Mouse (Mus musculus) NIH3T3 (cell line): ENCODE data around the gene Sgms1.
"Not testable (repeated sequence)": the region's sequence is repeated elsewhere in the genome, so short reads cannot be mapped to it uniquely, and the experiment has no call there.

Experiments used
- DNase-seq: peaks from one replicate; pipeline ENCODE4 v3.0.0-alpha.2; 2012; ENCODE audit warnings: low read depth

Sgms1 gene

DNA sequence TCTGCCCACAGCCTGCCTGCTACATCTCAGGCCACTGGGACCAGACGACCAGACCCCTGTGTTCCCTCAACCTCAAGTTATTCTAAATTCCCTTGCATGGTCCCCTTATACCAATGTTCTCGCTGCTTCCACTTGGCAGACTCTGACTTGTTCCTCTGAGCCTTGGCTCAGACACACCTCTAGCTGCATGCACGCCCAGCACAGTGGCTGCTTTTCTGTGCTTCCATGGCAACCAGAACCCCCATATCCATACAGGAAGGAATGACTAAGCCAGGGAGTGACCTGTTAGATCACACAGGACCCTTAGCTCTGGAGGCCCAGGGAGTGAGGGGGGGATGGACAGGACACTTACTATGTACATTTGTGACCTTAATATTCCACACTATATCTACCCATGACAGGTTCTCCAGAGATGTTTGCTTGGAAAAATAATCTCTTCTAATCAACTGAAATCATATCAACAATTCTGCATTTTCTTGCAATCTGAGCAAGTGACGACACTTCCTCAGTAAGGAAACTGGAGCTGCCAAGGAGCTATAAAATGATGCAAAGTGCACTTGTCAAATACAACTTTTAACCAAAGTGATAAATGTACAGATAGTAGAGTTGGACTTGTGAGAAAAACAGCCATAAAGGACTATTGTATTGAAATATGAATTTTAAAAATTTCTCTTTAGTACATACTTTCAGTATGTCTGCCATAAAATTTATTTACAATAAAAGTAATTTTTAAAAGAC lies 252.5 kb downstream of the Sgms1 start:
- peak; percentile 56 for DNase-seq

DNA sequence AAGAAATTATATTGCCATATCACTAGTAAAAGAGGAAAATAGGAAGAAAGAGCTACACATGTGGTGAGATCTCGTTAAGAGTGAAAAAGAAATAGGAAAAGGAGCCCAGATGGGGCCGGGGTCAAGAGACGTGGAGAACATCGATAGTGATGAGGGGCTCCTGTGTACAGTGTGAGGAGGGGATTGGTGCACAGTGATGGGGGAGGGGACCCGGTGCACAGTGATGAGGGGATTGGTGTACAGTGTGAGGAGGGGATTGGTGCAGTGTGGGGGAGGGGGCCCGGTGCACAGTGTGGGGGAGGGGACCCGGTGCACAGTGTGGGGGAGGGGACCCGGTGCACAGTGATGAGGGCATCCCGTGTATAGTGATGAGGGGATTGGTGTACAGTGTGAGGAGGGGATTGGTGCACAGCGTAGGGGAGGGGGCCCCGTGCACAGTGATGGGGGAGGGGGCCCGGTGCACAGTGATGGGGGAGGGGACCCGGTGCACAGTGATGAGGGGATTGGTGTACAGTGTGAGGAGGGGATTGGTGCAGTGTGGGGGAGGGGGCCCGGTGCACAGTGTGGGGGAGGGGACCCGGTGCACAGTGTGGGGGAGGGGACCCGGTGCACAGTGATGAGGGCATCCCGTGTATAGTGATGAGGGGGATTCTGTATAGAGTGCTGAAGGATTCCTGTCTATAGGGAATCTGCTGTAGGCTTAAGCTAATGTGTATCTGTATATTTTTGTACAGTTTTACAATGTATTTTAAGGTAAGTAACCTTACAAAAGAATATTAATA lies 257.6 kb downstream of the Sgms1 start:
- DNase-seq = not testable (repeated sequence)

DNA sequence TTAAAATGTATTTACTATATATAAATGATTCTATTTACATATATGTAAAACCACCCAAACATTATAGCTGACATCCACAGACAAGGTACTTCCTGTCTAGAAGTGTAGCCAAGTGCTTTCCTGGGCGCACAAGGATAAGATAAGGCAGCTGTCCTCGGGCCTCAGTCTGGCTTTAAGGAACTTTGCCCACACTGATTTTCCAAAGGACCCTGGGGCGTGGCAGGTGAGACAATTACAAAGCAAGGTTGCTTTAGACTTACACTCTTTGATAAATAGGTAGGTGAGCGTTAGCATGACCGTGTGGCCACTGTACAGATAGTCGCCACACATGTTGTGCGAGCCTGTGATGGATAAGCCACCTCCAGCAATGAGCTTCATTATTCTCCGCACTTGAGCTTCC lies 260.2 kb downstream of the Sgms1 start:
- no peak for DNase-seq

DNA sequence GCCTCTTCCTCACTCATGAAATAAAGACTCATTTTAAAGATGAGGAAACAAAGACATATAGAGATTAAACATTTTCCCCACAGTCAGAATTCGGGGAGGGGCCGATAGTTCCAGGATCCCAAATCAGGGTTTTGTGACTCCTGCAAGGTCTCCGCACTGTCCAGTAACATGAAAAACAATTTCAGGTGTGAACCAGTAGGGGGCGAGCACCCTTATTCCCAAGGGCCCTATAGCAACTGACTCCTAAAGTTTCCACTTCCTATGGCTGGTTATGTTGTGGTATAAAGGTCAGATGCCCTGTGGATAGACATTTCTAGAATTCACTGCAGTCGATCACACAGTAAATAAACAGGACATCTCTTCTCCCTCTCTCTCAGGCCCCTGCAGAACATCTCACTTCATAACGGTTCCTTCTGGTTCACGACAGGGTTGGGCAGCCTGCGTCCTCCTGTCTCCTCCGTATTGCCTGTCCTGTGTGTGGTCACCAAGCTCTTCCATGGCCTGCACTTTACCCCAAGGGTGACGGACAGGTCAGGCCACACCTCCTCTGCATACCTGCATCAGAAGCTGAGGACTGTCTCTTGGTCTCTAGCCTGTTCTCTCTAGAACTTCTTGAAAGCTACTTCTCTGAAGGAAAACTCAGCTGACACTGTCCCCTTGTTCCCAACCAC lies 262.2 kb downstream of the Sgms1 start:
- DNase-seq = peak; percentile 51

DNA sequence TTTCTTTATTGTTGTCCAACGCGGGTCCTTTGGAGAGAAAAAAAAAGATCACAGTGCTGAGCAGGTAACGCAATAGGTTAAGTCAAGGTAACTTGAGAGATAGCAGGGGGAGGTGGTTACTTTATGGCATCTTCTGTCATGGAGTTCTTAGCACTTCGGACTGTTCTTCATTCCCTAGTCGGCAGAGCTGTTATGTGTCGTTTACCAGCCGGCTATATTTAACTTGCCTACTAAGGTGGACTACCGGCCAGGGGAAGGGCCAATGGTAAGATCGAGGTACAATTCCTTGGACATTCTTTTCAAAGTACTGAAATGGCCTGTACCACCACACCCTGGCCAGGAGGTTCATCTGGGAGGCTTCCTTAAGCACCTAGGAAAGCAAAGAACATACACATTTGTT lies 265.4 kb downstream of the Sgms1 start:
- no peak for DNase-seq

DNA sequence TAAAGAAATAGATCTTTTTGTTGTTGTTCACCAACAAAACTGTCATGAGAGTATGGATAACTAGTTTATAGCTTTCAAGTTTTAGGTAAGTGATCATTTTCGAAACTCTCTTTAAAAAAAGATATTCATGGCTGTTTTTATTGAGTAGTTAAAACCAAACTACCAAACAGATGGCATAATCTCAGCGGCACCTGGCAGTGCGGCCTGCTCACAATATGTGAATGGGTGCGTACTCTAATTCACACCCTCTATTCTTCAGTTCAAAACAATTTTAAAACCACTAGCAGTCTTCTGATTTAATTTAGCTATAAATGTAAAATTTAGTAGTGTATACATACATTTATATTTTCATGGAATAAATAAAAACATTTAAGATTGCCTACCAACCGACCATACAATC lies 266.3 kb downstream of the Sgms1 start:
- no peak for DNase-seq

DNA sequence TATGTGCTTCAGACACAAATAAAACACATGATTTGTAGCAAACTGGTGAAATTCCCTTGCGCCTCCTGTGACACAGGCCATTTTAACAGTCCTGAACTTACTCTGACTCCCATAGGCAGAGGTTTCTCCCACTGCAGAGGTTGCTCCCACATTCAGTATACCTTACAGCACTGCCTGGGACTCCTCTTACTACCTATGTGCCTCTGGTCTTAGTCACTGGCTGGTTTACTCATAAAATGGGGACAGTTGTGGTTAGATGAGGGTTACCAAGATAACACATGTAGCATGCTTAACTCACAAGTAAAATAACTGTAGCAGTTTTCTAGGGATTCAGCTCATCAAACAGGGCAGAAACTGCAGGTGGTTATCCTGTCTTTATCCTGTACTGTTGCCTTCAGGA lies 268.7 kb downstream of the Sgms1 start:
- DNase-seq = no peak

DNA sequence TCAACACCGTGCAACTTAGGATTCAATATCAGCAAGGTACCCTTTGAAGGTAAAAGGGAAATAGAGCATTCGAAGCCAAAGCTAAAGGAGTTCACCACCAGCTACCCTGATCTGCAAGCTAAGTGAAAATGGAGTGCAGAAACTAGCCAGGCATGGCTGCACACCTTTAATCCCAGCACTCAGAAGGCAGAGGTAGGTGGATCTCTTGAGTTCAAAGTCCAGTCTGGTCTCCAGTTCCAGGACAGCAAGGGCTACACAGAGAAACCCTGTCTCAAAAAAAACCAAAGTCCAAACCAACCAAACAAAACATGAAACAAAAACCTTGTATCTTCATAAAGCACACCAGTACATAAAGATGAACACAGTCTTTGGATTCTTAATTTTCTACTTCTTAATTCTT lies 269.8 kb downstream of the Sgms1 start:
- DNase-seq = no peak

DNA sequence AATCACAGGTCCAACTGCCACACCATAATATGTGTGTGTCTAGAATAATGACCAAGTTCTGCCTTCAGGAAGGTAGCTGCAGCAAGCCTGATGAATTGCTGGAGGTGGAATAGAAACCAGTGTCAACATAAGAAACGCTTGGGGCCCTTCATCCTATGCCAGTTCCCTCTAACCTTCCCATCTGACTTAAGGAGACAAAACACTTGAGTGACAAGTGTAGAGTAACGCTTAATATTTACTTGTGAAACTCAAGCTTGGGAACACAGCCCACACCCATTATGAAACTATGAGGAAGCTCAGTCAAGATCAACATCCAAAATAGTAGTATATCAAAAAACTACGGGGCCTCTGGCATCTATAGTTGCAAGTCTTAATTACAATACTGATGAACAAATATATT lies 271.0 kb downstream of the Sgms1 start:
- DNase-seq = no peak

DNA sequence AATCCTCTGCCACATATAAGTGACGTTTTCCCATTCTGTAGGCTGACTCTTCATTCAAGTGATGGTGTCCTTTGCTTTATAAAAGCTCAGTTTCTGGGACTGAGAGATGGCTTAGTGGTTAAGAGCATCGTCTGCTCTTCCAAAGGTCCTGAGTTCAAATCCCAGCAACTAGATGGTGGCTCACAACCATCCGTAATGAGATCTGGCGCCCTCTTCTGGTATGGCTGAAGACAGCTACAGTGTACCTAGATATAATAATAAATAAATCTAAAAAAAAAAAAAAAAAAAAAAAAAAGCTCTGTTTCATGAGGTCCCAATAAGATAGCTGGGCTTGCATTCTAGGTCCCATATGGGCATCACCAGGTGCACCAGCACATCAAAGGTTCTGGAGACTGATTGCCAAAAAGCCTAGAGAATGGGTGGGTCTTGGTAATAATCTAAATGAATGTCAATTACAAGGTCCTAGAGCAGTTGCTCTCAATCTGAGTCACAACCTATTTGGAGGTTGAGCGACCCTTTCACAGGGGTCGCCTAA lies 272.0 kb downstream of the Sgms1 start:
- DNase-seq = peak; percentile 48

DNA sequence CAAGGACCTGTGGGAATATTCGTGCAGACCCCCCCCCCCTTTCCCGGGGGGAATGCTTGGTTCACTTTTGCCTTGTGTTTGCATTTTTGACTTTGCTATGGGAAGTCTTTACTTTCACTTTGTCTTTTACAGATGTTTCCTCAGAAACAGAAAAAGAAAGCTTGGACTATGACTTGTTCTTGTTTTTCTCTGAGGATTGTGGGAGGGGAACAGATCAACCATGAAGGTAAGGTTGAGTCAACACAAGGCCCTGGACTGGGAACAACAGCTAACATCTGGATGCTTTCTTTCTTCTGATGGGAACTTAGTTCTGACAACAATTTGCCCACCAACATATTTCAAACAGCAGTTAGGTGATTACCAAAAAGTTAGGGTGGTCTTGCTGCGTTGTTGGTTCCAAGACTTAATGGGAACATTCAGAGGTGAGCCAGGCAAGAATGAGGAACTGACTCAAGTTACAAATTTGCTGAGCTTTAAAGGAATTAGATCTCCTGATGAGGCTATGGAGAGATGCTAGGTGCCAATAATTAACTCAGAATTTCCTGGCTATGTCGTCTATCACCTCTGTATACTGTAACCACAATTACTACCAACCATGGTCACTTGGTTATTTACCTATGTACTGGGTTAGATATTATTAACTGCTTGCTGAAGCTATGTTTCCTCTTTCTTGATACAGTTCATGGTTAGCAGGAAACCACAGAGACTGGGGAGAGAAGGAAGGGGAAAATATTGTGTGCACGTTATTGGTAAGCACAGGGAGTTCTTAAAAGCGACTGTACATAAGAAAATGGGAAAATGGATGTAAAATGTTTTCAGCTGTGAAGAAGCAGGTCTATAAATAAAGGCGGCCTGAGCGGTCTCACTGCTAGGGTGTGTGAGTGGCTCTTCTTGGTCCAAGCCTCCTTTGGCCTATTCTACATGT lies 277.4 kb downstream of the Sgms1 start:
- peak; percentile 25 for DNase-seq

DNA sequence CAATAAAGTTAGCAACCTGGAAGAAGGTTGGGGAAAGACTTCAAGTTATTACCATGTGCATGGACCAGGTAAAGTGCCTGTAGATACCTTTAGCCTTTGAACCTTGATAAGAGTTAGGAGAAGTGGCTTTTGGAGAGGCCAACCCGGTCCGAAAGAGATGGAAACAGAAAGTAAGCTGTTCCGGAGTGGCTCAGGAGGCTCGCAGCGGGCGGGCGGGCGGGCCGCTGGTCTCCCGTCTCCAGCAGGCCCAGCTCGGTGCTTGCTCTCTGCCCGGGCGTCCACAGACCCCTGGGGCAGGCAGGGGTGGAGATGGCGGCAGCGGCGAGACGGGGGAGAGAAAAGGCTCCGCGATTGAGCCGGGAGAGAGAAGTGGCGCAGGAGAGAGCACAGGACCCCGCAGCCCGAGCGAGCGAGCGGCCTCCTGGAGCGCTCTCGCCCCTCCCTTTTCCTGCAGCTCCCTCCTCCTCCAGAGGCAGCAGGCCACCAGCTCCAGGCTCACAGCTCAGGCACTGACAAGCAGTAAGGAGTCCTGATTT lies 281.7 kb downstream of the Sgms1 start, which contains the start of gene Asah2:
Asah2 (minus strand) TSS at position 441 of the 536 bp plus-strand sequence.
- peak; percentile 90 for DNase-seq

DNA sequence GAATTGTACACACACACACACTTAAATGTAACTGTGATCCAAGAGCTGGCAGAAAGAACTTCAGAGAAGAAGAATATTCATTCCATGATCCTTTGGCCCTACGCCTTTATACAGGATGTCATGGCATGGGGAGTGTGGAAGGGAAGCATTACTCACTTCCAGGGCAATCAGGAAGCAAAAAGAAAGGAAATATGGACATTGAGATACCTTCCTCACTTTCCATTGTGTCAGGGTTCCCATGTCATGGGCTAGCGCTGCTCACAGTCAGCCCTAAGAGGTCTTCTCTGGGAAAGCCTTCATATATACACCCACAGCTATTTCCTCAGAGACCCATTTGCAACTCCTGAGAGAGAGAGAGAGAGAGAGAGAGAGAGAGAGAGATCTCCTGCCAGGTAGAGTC lies 282.8 kb downstream of the Sgms1 start:
- DNase-seq = peak; percentile 34

DNA sequence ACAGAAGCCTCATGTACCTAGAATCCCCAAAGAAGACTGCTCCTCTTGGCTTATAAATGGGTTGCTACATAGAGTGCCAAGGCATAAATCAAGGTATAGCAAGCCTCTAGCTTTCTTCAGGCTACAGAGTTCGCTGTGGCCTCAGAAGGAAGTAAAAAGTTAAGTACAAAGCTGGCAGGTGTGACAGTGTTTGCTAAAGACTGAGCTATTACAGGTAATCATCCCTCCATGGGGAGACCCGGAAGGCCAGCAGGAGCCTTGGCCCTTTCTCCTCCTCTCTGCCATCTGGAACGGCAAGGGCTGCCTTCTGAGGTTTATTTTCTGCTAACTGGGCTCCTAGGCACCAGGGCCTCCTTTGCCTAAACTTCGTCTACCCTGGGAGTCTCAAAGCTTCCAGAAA lies 285.3 kb downstream of the Sgms1 start:
- DNase-seq = no peak

DNA sequence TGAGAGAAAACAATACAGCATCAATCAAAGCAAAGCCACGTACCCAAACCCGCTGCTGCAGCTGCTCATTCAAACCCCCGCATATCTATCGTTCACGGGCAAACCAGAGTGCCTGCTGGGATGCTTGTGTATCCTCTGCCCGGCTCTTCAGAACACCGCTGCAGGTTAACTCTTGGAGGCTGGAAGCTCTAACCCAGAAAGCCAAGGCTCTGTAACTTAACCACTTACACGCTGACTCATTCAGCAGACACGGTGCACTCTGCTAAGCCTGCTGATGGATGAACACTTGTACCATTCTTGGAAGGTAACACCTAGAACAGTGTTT lies 286.6 kb downstream of the Sgms1 start:
- no peak for DNase-seq

DNA sequence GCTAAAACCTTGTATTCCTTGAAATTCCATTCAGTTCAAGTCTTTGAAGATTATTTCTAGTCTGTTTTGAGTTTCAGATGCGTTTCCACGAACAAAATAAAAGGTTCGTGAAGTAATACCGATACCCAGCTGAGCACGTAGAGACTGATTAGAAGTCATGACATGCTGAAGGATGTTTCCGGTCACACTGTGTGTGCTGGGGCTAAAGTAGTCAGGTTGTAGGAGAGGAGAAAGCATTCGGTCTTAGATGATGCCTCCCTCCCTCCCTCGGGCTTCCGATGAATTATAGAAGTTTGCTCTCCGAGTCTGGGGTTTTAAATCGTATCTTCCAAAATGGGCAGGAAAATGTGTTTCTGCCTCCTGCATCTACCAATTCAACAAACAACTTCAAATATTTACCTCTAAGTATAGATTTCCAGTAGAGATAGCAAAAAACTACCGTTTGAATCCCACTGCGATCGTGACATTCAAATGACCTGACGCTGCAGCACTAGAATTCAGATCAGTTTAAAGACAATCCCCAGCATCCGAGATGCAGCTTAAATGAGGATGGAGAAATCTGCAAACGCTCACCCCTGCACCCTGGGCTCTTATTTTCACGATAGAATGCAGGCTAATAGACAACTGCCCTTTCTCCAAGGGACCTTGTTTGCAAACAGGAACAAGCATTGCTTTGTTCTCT lies 287.1 kb downstream of the Sgms1 start:
- DNase-seq = no peak

DNA sequence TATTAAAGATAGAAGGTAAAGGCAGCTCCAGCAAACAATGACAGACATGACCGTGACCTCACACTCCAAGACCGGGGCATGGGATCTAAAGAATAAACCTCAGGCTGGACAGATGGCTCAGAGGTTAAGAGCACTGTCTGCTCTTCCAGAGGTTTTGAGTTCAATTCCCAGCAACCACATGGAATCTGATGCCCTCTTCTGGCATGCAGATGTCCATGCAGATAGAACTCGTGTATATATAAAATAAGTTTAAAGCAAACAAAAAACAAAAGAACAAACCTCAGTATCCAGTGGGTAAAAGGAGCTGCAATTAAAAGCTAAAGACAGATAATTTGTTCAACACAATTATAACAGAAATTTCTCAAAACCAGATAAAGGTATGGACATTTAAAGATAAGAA lies 290.9 kb downstream of the Sgms1 start:
- peak; percentile 30 for DNase-seq

DNA sequence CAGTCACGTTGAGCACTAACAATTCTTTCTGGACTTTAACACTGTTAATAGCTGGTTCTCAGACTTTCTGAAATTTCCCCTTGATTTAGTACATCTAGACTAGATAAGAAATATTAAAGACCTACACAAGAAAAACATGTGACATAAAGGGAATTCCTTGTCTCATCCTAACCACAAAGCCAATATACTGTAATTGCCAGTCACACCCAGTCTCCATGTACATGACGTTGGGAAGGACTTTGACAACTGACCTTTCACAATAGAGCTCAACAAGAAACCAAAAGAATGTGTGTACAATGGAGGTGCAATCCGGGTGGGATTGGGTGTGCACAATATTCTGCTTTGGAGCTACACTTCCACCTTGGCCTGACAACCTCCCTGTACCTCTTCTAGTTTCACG lies 297.2 kb downstream of the Sgms1 start:
- DNase-seq = no peak

DNA sequence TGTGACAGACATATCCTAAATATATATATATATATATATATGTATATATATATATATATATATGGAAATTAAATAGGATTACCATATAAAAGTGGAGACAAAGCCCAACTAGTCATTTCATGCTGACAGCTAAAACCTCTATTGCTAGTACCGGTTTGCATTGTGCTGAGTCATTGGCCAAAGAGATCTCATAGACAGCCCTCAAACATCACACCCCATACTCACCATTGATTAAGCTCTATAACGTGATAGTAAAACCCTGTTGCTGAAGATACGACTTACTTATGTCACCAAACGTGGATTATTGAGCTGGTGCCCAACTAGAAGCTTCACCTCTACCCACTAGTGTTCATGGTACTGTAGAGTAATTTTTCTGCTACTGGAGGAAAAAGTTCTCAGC lies 298.7 kb downstream of the Sgms1 start:
- DNase-seq = no peak

DNA sequence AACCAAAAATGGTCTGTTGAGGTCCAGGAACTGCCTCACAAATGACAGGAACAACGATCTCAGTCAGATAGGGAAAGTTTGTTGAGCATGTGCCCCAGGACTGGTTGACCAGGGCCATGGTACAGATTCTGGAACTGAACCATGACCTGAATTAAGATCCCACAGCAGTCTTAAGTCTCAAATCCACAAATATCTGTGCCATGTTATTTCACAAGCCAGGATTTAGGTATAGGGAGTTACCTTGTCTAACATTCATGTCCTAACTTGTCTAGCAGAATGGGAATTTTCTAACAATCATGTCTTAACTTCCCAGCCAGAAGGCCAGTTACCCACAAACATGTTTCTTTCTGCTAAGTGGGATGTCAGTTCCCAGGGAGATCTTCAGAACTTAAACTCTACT lies 300.9 kb downstream of the Sgms1 start:
- no peak for DNase-seq
